Mouse (Mus musculus) CH12.LX (cell line): Measurements from ENCODE around the gene Cd37.

Experiments used
- CHD2 ChIP-seq: IDR thresholded peaks from 2 replicates; pipeline ENCODE4 v1.6.1; 2011; ENCODE audit warnings: low read length, improper control_type of control experiment
- CTCF ChIP-seq, 2 experiments: IDR thresholded peaks in 1 of 2; conservative IDR thresholded peaks in 1 of 2; 2 replicates each; pipeline ENCODE4 v1.5.1; 2011 to 2012; ENCODE audit warnings: low read depth in 2 of 2, low read length in 2 of 2, improper control_type of control experiment in 1 of 2, inconsistent platforms in 1 of 2, mild to moderate bottlenecking in 1 of 2, moderate library complexity in 1 of 2
- ELF1 ChIP-seq: IDR thresholded peaks from 2 replicates; pipeline ENCODE4 v1.6.1; 2014; ENCODE audit warnings: low read depth, mild to moderate bottlenecking, inconsistent platforms, low read length, improper control_type of control experiment
- EP300 ChIP-seq: IDR thresholded peaks from 2 replicates; pipeline ENCODE4 v1.6.1; 2011; ENCODE audit warnings: low read length, improper control_type of control experiment
- ETS1 ChIP-seq: conservative IDR thresholded peaks from 2 replicates; pipeline ENCODE4 v1.6.1; 2012; ENCODE audit warnings: low read depth, mild to moderate bottlenecking, inconsistent platforms, low read length, improper control_type of control experiment, moderate library complexity
- HCFC1 ChIP-seq: IDR thresholded peaks from 2 replicates; pipeline ENCODE4 v1.6.1; 2012; ENCODE audit warnings: low read depth, mild to moderate bottlenecking, inconsistent platforms, low read length, improper control_type of control experiment
- JUN ChIP-seq: IDR thresholded peaks from 2 replicates; pipeline ENCODE4 v1.6.1; 2011; ENCODE audit warnings: low read depth, mild to moderate bottlenecking, low read length, improper control_type of control experiment, moderate library complexity; ENCODE audit not compliant: insufficient read depth
- MAFK ChIP-seq: IDR thresholded peaks from 2 replicates; pipeline ENCODE4 v1.6.1; 2011; ENCODE audit warnings: low read length, improper control_type of control experiment; ENCODE audit not compliant: insufficient replicate concordance
- MAZ ChIP-seq: IDR thresholded peaks from 2 replicates; pipeline ENCODE4 v1.6.1; 2012; ENCODE audit warnings: low read depth, mild to moderate bottlenecking, inconsistent platforms, low read length, improper control_type of control experiment, moderate library complexity
- MXI1 ChIP-seq: IDR thresholded peaks from 2 replicates; pipeline ENCODE4 v1.6.1; 2011; ENCODE audit warnings: mild to moderate bottlenecking, low read depth, low read length, improper control_type of control experiment
- POLR2A ChIP-seq: IDR thresholded peaks from 2 replicates; pipeline ENCODE4 v1.6.1; 2011; ENCODE audit warnings: low read depth, mild to moderate bottlenecking, improper control_type of control experiment, low read length

- TF ChIP-seq ETS1 = peak; percentile 60
- no peak for TF ChIP-seq JUN
- no peak for TF ChIP-seq CTCF (conservative IDR thresholded peaks at IDR 0.05 in 1 of 2, IDR thresholded peaks at IDR 0.05 in 1 of 2; ENCODE audit: low read depth in 2 of 2, low read length in 2 of 2)
- TF ChIP-seq MXI1 = 0 out of 2 replicates have a peak, but pooled peaks have one; percentile 44
- no peak for TF ChIP-seq MAFK
- peak; percentile 90 for TF ChIP-seq ELF1
- peak; percentile 47; the same call in 1 of the 2 replicates for TF ChIP-seq MAZ
- TF ChIP-seq EP300 = peak; percentile 78
- TF ChIP-seq POLR2A = peak; percentile 73
- 0 out of 2 replicates have a peak, but pooled peaks have one; percentile 12 for TF ChIP-seq CHD2
- TF ChIP-seq HCFC1 = peak; percentile 52
Measured at GRCm38 (mm10) chr7:45238723-45239496, at the start of gene Cd37.
